Mouse (Mus musculus) kidney, postnatal 0 days (tissue): ENCODE data around the gene Olfr1221. TPM values are rescaled to one million over a fixed set of nuclear protein-coding genes. Genes with fewer than 3 reads are reported as not detected.
"Not testable (repeated sequence)": the region's sequence is repeated elsewhere in the genome, so short reads cannot be mapped to it uniquely, and the experiment has no call there.

Experiments
- ATAC-seq: fragments of 200-750 bp; cut with Nextera tagmentation; replicated peaks from 2 replicates; pipeline ENCODE4 v1.8.0; 2017; ENCODE audit warnings: low read depth, moderate number of reproducible peaks, moderate TSS enrichment, moderate library complexity; ENCODE audit not compliant: low FRiP score
- DNase-seq: peaks from one replicate; pipeline ENCODE4 v3.0.0-alpha.2; 2016; ENCODE audit warnings: low spot score
- H3K27ac ChIP-seq: fragments of 300-500 bp; sonication (generic); 2 replicates; pipeline ENCODE4 v1.5.1; 2014; ENCODE audit warnings: mild to moderate bottlenecking
- H3K27me3 ChIP-seq: fragments of 300-500 bp; sonication (generic); 2 replicates; pipeline ENCODE4 v1.6.1; 2014; ENCODE audit warnings: low read length, mixed read lengths; ENCODE audit not compliant: insufficient read depth
- H3K36me3 ChIP-seq: fragments of 300-500 bp; sonication (generic); 2 replicates; pipeline ENCODE4 v1.6.1; 2014; ENCODE audit warnings: low read length, mixed read lengths; ENCODE audit not compliant: insufficient read depth
- H3K4me1 ChIP-seq: fragments of 300-500 bp; sonication (generic); replicated peaks from 2 replicates; pipeline ENCODE4 v1.6.1; 2014; ENCODE audit warnings: antibody characterized with exemption, low read length, mixed read lengths; ENCODE audit not compliant: insufficient read depth
- H3K4me2 ChIP-seq: fragments of 300-500 bp; sonication (generic); 2 replicates; pipeline ENCODE4 v1.6.1; 2014; ENCODE audit warnings: mild to moderate bottlenecking, low read length, moderate library complexity, mixed read lengths
- H3K4me3 ChIP-seq: fragments of 300-500 bp; sonication (generic); replicated peaks from 2 replicates; pipeline ENCODE4 v1.5.1; 2014; ENCODE audit warnings: low read depth, low read length
- H3K9ac ChIP-seq: fragments of 300-500 bp; sonication (generic); 2 replicates; pipeline ENCODE4 v1.6.1; 2014; ENCODE audit warnings: low read depth, low read length
- H3K9me3 ChIP-seq: fragments of 300-500 bp; sonication (generic); replicated peaks from 2 replicates; pipeline ENCODE4 v1.6.1; 2016; ENCODE audit warnings: low read length, inconsistent platforms, mixed read lengths
- CTCF ChIP-seq: IDR thresholded peaks from 2 replicates; pipeline ENCODE4 v1.5.1; 2016; ENCODE audit warnings: antibody characterized with exemption, low read depth, mild to moderate bottlenecking, moderate library complexity
- WGBS: fragments of 180-500 bp; shearing (Covaris S2); extraction: QIAGEN DNeasy Blood & Tissue Kit; methylation state at CpG from one replicate; pipeline ENCODE4 v1.1.7; 2014; 5-methylcytosine and 5-hydroxymethylcytosine counted together
- polyA plus RNA-seq: library from polyadenylated mRNA; unstranded; fragments of >200 nt; fragmentation: Nextera tagmentation; extraction: Ambion mirVana; gene quantifications from 2 replicates; pipeline ENCODE4 v1.2.1, GENCODE M21; 2015

Gene Olfr1221
- not detected in 2 replicates for polyA plus RNA-seq

DNA sequence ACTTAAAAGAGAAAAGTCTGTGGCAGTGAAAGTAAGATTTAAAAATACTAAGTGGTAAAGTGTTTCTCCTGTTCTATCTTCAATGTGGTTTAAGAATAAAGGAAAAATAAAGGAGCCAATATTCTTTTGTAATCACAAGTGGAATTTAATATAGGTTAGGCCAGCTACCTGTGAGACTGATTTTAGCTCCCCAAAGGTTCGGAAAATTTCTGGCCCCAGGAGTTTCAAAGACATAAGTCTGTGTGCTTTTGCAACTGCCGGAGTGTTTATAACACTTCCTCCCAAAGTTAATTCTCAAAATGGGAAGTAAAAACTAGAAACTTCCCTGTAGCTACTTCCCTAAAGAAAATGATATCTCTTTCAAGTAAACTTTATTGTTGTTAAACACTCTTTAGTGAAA lies at the start of gene Olfr1221:
Gene Olfr1221, minus strand, starts transcription at position 101 of the 400 bp plus-strand sequence.
- H3K27ac ChIP-seq: no peak within 1 kb of the TSS
- H3K9me3 ChIP-seq: no peaks in the 10 kb centered on the region
- DNase-seq (no peak), ATAC-seq (no peak)
- no peak within 1 kb of the TSS for H3K9ac ChIP-seq
- TF ChIP-seq CTCF: no peak
- no peaks in the 10 kb centered on the region for H3K36me3 ChIP-seq
- no peaks in the 10 kb centered on the region for H3K4me1 ChIP-seq
- no peak within 1 kb of the TSS for H3K4me2 ChIP-seq
- no peaks in the 10 kb centered on the region for H3K27me3 ChIP-seq
- H3K4me3 ChIP-seq: no peak within 1 kb of the TSS
- 95% methylated on average over 2 of the region's 2 CpGs for WGBS

DNA sequence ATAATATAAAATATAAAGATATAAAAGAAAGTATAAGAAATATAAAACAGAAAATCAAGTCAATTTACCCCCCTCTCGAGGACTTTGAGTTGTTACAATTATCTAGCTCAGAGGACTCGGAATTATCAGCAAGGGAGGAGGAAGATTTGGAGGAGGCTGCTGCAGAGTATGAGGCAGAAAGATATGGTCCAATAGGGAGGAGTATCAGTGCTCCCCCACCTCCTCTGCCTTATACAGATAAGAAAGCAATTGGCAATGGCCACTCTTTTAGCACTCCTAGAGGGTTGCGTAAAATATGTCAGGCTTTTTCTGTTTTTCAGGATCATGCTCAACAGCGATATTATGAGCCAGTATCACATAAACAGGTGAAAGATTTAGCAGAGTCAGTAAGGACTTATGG lies 47.6 kb upstream of the Olfr1221 start:
- ATAC-seq, H3K36me3 ChIP-seq, H3K27ac ChIP-seq, H3K9ac ChIP-seq, H3K4me3 ChIP-seq, H3K9me3 ChIP-seq, H3K4me1 ChIP-seq, H3K4me2 ChIP-seq, DNase-seq, H3K27me3 ChIP-seq: not testable (repeated sequence)
- WGBS: 91% methylated on average over 4 of the region's 4 CpGs

DNA sequence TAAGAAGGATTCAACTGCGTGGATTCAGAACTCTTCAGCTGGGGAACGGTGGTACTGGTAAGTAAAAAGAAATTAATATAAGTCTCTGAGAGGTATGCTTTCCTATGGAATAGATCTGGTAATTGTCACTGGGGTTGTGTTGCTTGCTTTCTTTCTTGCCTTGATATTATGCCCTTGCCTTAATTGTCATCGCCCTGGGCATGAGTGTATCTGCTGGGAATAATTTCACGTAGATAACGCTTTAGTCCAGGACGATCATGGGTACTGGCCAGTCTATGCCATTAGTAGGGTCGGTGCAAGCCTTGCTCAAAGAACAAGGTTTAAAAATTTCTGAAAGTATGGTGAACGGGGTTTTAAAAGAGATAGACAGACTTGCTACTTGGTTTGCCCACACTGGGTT lies 46.9 kb upstream of the Olfr1221 start, which contains the start of gene Olfr1224-ps1:
Gene Olfr1224-ps1, minus strand, starts transcription at position 101 of the 400 bp plus-strand sequence.
- not testable (repeated sequence) for H3K27me3 ChIP-seq, H3K9ac ChIP-seq, H3K36me3 ChIP-seq, ATAC-seq, DNase-seq, H3K4me2 ChIP-seq, H3K9me3 ChIP-seq, H3K4me1 ChIP-seq, H3K4me3 ChIP-seq, H3K27ac ChIP-seq
- WGBS: 92% methylated on average over 8 of the region's 8 CpGs

DNA sequence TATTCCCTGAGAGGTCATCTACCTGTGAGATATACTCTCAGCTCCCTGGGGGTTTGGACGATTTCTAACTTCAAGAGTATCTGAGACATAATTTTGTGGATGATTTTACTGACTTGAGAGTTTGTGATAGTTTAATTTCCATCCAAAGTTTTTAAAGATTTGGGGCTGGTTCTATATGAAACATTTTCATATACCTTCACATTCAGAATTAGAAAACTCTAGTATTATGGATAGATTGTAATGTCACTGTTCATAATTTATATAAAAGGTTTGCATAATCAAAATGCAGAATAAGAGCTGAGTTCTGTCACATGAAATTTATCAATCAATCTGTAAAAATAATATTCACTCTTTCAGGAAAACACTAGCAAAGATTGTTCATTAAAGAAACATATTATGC lies 34.4 kb upstream of the Olfr1221 start, which contains the start of gene Olfr1223:
Gene Olfr1223, minus strand, starts transcription at position 101 of the 400 bp plus-strand sequence.
- Histone ChIP-seq H3K4me3 (no peak within 1 kb of the TSS), H3K27me3 (no peaks in the 10 kb centered on the region), H3K36me3 (no peaks in the 10 kb centered on the region), H3K4me1 (no peaks in the 10 kb centered on the region), H3K4me2 (no peak within 1 kb of the TSS), H3K27ac (no peak within 1 kb of the TSS), H3K9me3 (no peaks in the 10 kb centered on the region), H3K9ac (no peak within 1 kb of the TSS)
- TF ChIP-seq CTCF: no peak
- WGBS: 81% methylated on average over 1 of the region's 1 CpGs
- ATAC-seq (no peak), DNase-seq (no peak)

DNA sequence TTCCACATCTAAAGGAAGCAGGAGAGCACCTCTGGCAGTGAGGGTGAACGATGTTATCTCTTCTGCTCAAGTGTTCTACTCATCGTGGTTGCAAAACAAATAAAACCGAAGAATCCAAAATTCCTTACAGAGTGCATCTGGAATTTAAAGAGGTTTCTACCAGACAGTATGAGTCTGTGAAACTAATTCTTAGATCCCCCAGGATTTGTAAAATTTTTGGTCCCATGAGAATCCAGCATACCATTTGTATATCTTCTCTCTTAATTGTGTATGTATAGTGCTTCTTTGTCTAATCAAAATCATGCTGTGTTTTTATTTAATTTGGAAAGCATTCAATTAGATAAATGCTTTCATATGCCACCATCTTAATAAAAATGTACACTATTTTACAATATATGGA lies 15.9 kb upstream of the Olfr1221 start, which contains the start of gene Olfr1222:
Gene Olfr1222, minus strand, starts transcription at position 101 of the 400 bp plus-strand sequence.
- ATAC-seq (no peak), DNase-seq (no peak)
- H3K4me2 ChIP-seq: no peak within 1 kb of the TSS
- H3K9me3 ChIP-seq: no peaks in the 10 kb centered on the region
- H3K9ac ChIP-seq: no peak within 1 kb of the TSS
- WGBS: 76% methylated on average over 3 of the region's 3 CpGs
- H3K27ac ChIP-seq: no peak within 1 kb of the TSS
- no peaks in the 10 kb centered on the region for H3K36me3 ChIP-seq
- H3K4me1 ChIP-seq: no peaks in the 10 kb centered on the region
- H3K4me3 ChIP-seq: no peak within 1 kb of the TSS
- TF ChIP-seq CTCF: no peak
- H3K27me3 ChIP-seq: no peaks in the 10 kb centered on the region

DNA sequence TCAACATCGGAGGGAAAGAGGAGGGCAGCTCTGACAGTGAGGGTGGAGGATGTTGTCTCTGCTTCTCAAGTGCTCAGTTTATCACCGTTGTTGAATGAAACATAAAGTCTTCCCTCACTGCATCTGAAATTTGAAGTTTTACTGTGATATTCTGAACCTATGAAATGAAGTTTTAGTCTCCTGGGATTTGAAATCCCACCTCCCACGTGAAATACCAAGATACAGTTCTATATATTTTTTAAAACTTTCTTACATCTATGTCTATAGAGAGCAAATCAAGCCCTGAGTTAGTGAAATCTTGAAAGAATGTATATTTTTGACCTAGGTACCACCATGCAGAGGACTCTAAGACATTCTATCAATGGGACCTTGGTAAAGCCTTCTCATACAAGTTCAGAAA lies 10.3 kb downstream of the Olfr1221 start, which contains the start of gene Olfr1220:
Gene Olfr1220, minus strand, starts transcription at position 101 of the 400 bp plus-strand sequence.
- H3K27ac ChIP-seq: no peak within 1 kb of the TSS
- no peaks in the 10 kb centered on the region for H3K9me3 ChIP-seq
- DNase-seq (no peak), ATAC-seq (no peak)
- no peaks in the 10 kb centered on the region for H3K27me3 ChIP-seq
- no peak within 1 kb of the TSS for H3K9ac ChIP-seq
- no peak within 1 kb of the TSS for H3K4me2 ChIP-seq
- H3K36me3 ChIP-seq: no peaks in the 10 kb centered on the region
- no peak for TF ChIP-seq CTCF
- no peak within 1 kb of the TSS for H3K4me3 ChIP-seq
- no peaks in the 10 kb centered on the region for H3K4me1 ChIP-seq
- 74% methylated on average over 3 of the region's 3 CpGs for WGBS

DNA sequence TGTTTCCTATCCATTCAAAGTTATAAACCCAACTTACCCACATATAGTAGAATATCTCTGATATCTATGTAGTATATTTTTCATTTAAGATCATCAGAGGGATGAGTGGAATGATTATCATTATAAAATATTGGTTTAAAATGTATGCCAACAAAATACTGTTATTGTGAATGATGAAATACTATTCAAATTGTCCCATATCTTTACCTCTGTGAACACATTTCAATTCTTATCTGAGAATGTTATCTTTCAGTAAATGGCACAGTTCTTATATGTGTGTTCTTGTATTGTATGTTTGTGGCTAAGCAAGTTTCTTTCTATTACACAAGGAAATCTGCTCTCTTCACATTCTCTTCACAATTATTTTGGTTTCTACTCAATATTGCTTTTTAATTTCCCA lies 11.4 kb downstream of the Olfr1221 start:
- TF ChIP-seq CTCF: no peak
- Histone ChIP-seq H3K9ac (no peak overlapping the region), H3K27ac (no peak overlapping the region), H3K36me3 (no peaks in the 10 kb centered on the region), H3K27me3 (no peaks in the 10 kb centered on the region), H3K9me3 (no peaks in the 10 kb centered on the region), H3K4me1 (no peaks in the 10 kb centered on the region), H3K4me2 (no peak overlapping the region), H3K4me3 (no peak overlapping the region)
- no peak for DNase-seq
- no peak for ATAC-seq
